Mouse (Mus musculus): ENCODE results near the gene Gm20431. TPM values are rescaled to one million over a fixed set of nuclear protein-coding genes. Genes with fewer than 3 reads are reported as not detected.
A peak's percentile ranks its signal among the peaks of the same experiment; 100 is the strongest.

Gm20431 gene
- polyA plus RNA-seq, 1 experiment, result 11.3 TPM

DNA sequence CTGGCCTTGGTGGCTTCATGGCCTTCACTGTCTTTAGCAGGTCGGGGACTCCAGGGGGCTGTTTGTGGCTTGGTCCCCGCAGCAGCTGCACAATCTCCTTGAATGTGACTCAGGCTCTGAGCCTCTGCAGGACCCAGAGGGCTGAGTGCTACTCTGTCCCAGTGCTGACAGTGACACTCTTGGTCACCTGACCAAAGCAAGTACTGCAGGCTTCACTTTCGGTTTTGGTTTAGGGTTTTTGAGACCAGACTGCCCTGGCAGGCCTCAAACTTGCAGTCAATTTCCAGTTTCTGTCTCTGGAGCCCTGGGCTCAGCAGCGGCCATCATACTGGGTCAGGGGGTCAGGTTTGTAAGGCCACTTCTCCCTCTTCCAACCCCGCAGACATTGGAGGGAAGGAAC is 36.6 kb upstream of the Gm20431 start:
- TF ChIP-seq CTCF (IDR thresholded peaks at IDR 0.05; ENCODE audit: insufficient read depth, low read length) (no peak), POLR2A (IDR thresholded peaks at IDR 0.05; ENCODE audit: borderline replicate concordance, extremely low read depth, low read depth, low read length) (no peak)
- Histone ChIP-seq H3K4me3 (replicated peaks; ENCODE audit: extremely low read depth, low read depth, low read length) (no peak overlapping the region), H3K4me1 (ENCODE audit: control insufficient read depth, insufficient read depth, low read length) (no peaks in the 10 kb centered on the region; the same call in 1 of the 2 replicates)
- 8% methylated on average over 5 of the region's 5 CpGs for WGBS
- peak; percentile 67 for DNase-seq

DNA sequence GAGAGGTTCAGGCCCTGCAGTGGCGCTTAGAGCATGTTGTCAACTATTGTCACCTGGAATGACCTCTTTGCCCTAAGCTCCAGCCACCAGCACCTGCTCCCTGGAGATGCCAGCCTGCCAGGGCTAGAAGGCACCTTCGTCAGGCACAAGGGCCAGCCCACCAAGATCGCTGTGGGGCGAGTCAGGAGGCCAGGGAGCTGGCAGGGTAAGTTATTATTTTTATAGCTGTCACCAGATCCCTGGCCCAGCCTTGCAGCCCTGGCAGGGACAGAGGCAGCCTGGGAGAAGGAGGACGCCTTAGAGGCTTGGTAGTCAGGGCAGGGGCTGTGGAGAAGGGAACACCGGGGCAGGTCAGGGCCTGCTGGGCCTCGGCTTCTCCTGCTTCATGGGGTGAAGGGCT is 34.8 kb upstream of the Gm20431 start:
- no peak overlapping the region for H3K4me3 ChIP-seq (replicated peaks; ENCODE audit: extremely low read depth, low read depth, low read length)
- 68% methylated on average over 7 of the region's 7 CpGs for WGBS
- TF ChIP-seq POLR2A (IDR thresholded peaks at IDR 0.05; ENCODE audit: borderline replicate concordance, extremely low read depth, low read depth, low read length) (0 out of 2 replicates have a peak, but pooled peaks have one; percentile 12), CTCF (IDR thresholded peaks at IDR 0.05; ENCODE audit: insufficient read depth, low read length) (no peak)
- no peak for DNase-seq
- no peaks in the 10 kb centered on the region; the same call in 1 of the 2 replicates for H3K4me1 ChIP-seq (ENCODE audit: control insufficient read depth, insufficient read depth, low read length)

DNA sequence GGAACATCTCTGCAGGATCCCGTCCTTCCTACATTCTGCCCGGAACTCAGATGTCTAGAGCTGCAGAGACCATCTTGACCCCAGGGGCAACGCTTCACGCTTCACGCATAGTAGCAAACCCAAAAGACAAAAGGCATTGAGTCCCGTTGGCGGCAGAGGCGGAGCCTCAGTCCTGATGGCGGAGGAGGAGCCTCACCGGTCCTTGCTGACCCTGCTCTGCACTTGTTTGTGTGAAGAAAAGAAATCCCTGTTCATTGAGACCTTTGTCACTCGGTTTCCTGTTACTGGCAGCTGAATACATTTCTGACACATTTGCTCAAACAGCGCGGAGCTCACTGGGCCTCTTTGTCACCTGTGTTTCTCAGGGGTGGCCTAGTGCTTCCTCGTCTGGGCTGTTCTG is 34.2 kb upstream of the Gm20431 start:
- Histone ChIP-seq H3K4me3 (replicated peaks; ENCODE audit: extremely low read depth, low read depth, low read length) (no peak overlapping the region), H3K4me1 (ENCODE audit: control insufficient read depth, insufficient read depth, low read length) (no peaks in the 10 kb centered on the region; the same call in 1 of the 2 replicates)
- no peak for DNase-seq
- 77% methylated on average over 14 of the region's 14 CpGs for WGBS
- TF ChIP-seq POLR2A (IDR thresholded peaks at IDR 0.05; ENCODE audit: borderline replicate concordance, extremely low read depth, low read depth, low read length), result no peak
- no peak for TF ChIP-seq CTCF (IDR thresholded peaks at IDR 0.05; ENCODE audit: insufficient read depth, low read length)

DNA sequence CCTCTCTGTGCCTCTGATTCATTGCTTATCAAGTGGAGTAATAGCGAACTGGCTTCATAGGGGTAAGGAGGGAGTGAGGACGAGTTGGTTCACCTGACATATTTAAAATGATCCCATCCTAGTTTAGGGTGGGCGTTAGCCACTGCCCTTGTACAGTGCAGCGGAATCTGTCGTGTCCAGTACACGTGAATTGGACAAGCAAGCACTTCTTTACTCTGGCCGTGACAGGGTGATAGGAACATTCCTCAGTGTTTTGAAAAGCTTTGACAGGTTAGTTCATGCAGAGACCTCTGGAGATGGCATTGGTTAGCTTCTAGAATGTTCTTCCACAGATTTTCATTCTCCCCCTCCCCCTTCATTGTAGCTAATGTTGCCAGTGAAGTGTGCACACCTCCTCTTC is 33.7 kb upstream of the Gm20431 start:
- H3K4me1 ChIP-seq (ENCODE audit: control insufficient read depth, insufficient read depth, low read length), result no peaks in the 10 kb centered on the region; the same call in 1 of the 2 replicates
- no peak for DNase-seq
- no peak overlapping the region for H3K4me3 ChIP-seq (replicated peaks; ENCODE audit: extremely low read depth, low read depth, low read length)
- TF ChIP-seq POLR2A (IDR thresholded peaks at IDR 0.05; ENCODE audit: borderline replicate concordance, extremely low read depth, low read depth, low read length) (no peak), CTCF (IDR thresholded peaks at IDR 0.05; ENCODE audit: insufficient read depth, low read length) (no peak)
- 82% methylated on average over 7 of the region's 7 CpGs for WGBS

DNA sequence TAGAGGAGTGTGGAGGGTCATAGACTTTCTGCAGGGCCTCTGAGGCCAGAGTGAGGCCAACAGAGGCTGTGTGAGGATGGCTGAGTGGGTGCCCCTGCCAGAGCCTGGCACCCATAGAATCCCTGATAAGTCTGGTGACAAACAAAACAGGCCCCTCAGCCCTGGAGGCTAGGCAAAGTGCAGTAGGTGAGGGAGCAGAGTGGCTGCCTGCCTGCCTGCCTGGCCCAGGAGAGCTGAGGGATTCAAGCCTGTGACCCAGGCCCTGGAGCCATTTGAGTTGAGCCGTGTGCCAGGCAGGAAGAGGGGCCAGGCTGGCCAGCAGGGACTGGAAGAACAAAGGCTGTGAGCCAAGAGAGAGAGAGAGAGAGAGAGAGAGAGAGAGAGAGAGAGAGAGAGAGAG is 32.9 kb upstream of the Gm20431 start:
- TF ChIP-seq CTCF (IDR thresholded peaks at IDR 0.05; ENCODE audit: insufficient read depth, low read length), result no peak
- no peak for TF ChIP-seq POLR2A (IDR thresholded peaks at IDR 0.05; ENCODE audit: borderline replicate concordance, extremely low read depth, low read depth, low read length)
- no peak overlapping the region for H3K4me3 ChIP-seq (replicated peaks; ENCODE audit: extremely low read depth, low read depth, low read length)
- no peaks in the 10 kb centered on the region; the same call in 1 of the 2 replicates for H3K4me1 ChIP-seq (ENCODE audit: control insufficient read depth, insufficient read depth, low read length)
- no peak for DNase-seq
- 38% methylated on average over 1 of the region's 1 CpGs for WGBS

DNA sequence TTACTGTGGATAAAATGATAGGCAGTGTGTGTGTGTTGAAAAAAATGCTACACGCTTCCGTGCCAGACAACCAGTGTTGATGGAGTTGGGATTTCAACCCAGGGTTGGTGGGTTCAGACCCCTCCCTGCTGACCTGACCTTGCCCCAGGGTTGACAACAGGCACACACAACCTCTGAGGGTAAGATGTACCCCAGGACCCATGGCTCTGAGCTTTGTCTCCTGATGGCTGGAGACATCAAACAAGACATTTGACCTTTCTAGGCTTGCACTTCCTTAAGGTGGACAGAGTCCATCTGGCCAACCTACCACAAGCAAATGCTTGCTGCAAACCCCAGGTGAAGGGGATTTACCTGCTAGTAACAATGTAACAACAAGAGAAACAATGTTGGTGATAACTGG is 32.2 kb upstream of the Gm20431 start:
- 88% methylated on average over 2 of the region's 2 CpGs for WGBS
- H3K4me1 ChIP-seq (ENCODE audit: control insufficient read depth, insufficient read depth, low read length), result no peaks in the 10 kb centered on the region; the same call in 1 of the 2 replicates

DNA sequence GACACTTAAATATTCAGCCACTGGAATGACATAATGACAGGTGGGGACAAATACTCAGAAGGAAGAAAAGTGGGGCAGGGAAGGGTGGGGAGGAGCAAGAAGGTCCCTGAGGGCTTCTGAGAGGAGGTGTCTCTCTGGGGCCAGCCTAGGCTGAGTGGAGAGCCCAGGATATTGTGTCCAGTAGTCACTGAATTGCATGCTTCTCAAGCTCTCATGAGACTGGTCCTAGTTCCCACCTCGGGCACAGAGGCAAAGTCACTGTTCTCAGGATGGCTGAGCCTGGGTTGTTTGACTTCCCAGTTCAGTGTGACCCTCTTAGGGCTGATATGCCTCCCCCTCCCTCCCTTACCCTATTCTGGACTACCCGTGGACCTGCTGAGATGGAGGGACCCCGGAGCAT is 31.5 kb upstream of the Gm20431 start:
- Histone ChIP-seq H3K4me1 (ENCODE audit: control insufficient read depth, insufficient read depth, low read length) (no peaks in the 10 kb centered on the region; the same call in 1 of the 2 replicates), H3K4me3 (replicated peaks; ENCODE audit: extremely low read depth, low read depth, low read length) (no peak overlapping the region)
- WGBS, result 43% methylated on average over 3 of the region's 3 CpGs
- no peak for DNase-seq
- TF ChIP-seq POLR2A (IDR thresholded peaks at IDR 0.05; ENCODE audit: borderline replicate concordance, extremely low read depth, low read depth, low read length) (no peak), CTCF (IDR thresholded peaks at IDR 0.05; ENCODE audit: insufficient read depth, low read length) (no peak)

More for the DNA sequence above, 32.2 kb upstream of the Gm20431 start:
- no peak overlapping the region for H3K4me3 ChIP-seq (replicated peaks; ENCODE audit: extremely low read depth, low read depth, low read length)
- no peak; the same call in 1 of the 2 replicates for TF ChIP-seq POLR2A (IDR thresholded peaks at IDR 0.05; ENCODE audit: borderline replicate concordance, extremely low read depth, low read depth, low read length)
- no peak for TF ChIP-seq CTCF (IDR thresholded peaks at IDR 0.05; ENCODE audit: insufficient read depth, low read length)
- no peak for DNase-seq

DNA sequence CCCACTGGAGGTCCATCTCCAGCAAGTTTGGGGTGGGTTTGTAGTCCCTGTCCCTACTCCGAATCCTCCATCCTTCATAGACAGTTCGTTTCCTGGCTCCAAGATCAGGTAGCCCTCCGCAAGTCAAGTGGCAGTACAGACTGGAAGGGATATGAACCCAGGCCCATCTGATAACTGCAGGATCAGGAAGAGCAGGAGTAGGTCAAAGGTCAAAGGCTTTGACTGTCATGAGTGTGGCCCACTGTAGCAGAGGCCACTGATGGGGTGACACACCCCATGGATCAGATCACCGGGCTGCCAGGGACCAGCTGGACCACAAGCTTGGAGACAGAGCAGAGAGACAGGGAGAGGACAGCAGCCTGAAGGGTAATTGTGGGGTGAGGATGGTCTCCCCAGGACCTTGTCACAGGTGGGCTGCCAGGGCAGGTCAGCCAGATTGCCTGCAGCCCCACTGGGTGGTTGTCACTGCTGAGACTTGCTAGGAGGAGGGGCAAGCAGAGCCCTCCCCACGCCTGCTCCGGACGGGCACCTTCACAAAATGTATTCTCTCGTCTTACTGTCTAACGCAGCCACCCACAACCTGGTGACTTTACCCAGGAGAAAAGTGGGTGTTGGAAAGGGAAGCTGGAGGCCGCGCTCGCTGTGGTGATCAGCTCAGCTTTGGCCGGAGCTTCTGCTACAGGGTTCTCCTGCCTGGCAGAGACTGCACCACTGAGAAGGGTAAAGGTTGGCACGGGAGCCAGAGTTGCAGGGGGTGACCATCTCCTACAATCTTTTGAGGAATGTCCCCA is 30.8 kb upstream of the Gm20431 start:
- H3K4me3 ChIP-seq (replicated peaks; ENCODE audit: extremely low read depth, low read depth, low read length), result peak overlapping the region; percentile 83
- no peak for DNase-seq
- H3K4me1 ChIP-seq (ENCODE audit: control insufficient read depth, insufficient read depth, low read length), result no peaks in the 10 kb centered on the region; the same call in 1 of the 2 replicates
- TF ChIP-seq POLR2A (IDR thresholded peaks at IDR 0.05; ENCODE audit: borderline replicate concordance, extremely low read depth, low read depth, low read length) (peak; percentile 49; the same call in 1 of the 2 replicates), CTCF (IDR thresholded peaks at IDR 0.05; ENCODE audit: insufficient read depth, low read length) (no peak)
- 52% methylated on average over 14 of the region's 14 CpGs for WGBS

DNA sequence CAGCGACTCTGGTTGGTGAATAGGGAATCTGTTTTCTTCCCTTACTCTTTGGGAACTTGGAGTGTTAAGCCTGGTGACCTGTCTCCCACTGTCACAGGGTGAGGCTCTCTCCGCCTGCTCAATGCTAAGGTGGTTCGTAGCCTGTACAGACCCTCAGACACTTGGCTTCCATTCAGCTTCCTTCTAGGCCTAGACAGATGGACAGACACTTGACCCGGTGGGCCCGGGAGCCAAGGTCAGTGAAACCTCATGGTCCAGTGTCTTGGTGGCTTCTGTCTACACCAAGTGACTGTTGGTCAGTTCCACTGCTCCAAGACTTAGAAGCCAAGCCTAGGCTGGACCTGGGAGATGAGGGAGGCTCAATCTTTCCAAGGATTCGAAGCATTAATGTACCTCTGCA is 30.1 kb upstream of the Gm20431 start:
- DNase-seq, result no peak
- TF ChIP-seq CTCF (IDR thresholded peaks at IDR 0.05; ENCODE audit: insufficient read depth, low read length), result no peak
- peak; percentile 42; the same call in 1 of the 2 replicates for TF ChIP-seq POLR2A (IDR thresholded peaks at IDR 0.05; ENCODE audit: borderline replicate concordance, extremely low read depth, low read depth, low read length)
- 51% methylated on average over 6 of the region's 6 CpGs for WGBS
- H3K4me3 ChIP-seq (replicated peaks; ENCODE audit: extremely low read depth, low read depth, low read length), result peak overlapping the region; percentile 83
- H3K4me1 ChIP-seq (ENCODE audit: control insufficient read depth, insufficient read depth, low read length), result no peaks in the 10 kb centered on the region; the same call in 1 of the 2 replicates

DNA sequence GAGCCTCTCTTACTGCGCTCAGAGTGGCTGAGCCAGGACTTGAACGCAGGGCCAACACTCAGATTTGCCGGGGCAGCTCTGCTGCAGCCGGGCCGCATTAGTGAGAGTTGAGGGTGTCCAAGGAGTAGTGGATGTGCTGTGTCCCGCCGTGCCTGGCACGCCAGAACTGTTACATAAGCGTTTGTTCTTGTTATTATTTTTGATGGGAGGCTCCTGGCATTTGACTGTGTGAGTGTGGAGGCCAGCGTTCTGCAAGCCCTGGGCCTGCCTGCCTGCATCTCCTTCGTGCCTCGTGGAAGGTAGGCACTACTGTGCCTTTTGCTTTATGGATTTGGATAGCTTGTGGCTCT is 29.6 kb upstream of the Gm20431 start:
- H3K4me3 ChIP-seq (replicated peaks; ENCODE audit: extremely low read depth, low read depth, low read length), result peak overlapping the region; percentile 83
- TF ChIP-seq CTCF (IDR thresholded peaks at IDR 0.05; ENCODE audit: insufficient read depth, low read length), result no peak
- TF ChIP-seq POLR2A (IDR thresholded peaks at IDR 0.05; ENCODE audit: borderline replicate concordance, extremely low read depth, low read depth, low read length), result peak; percentile 57; the same call in 1 of the 2 replicates
- 33% methylated on average over 12 of the region's 12 CpGs for WGBS
- no peaks in the 10 kb centered on the region; the same call in 1 of the 2 replicates for H3K4me1 ChIP-seq (ENCODE audit: control insufficient read depth, insufficient read depth, low read length)
- DNase-seq, result peak; percentile 67

All from lung, adult 2 months (tissue).